Mouse (Mus musculus) erythroblast, embryonic 14.5 days (primary cell): ENCODE data around the gene Fzd7. TPM values are rescaled to one million over a fixed set of nuclear protein-coding genes. Genes with fewer than 3 reads are reported as not detected.
A peak's percentile ranks its signal among the peaks of the same experiment; 100 is the strongest.
"Not testable (repeated sequence)": the region's sequence is repeated elsewhere in the genome, so short reads cannot be mapped to it uniquely, and the experiment has no call there.

Source experiments
- H3K27me3 ChIP-seq: 2 replicates; pipeline ENCODE4 v1.6.1; 2012; ENCODE audit warnings: inconsistent platforms; ENCODE audit not compliant: control insufficient read depth
- H3K36me3 ChIP-seq: 2 replicates; pipeline ENCODE4 v1.6.1; 2012; ENCODE audit warnings: mild to moderate bottlenecking, inconsistent platforms; ENCODE audit not compliant: control insufficient read depth
- H3K4me1 ChIP-seq: 2 replicates; pipeline ENCODE4 v1.6.1; 2012; ENCODE audit warnings: inconsistent platforms; ENCODE audit not compliant: control insufficient read depth
- H3K4me3 ChIP-seq: replicated peaks from 2 replicates; pipeline ENCODE3; 2012; ENCODE audit warnings: moderate library complexity, mild to moderate bottlenecking, inconsistent platforms
- H3K9me3 ChIP-seq: 2 replicates; pipeline ENCODE4 v1.6.1; 2012; ENCODE audit warnings: low read length, inconsistent platforms, mixed read lengths; ENCODE audit not compliant: control insufficient read depth
- GATA1 ChIP-seq: IDR thresholded peaks from 2 replicates; pipeline ENCODE4 v1.6.1; 2012; ENCODE audit warnings: low read length, inconsistent platforms, mixed read lengths
- TAL1 ChIP-seq: IDR thresholded peaks from 3 replicates; pipeline ENCODE4 v1.6.1; 2012; ENCODE audit warnings: low read length, inconsistent platforms, mixed read lengths
- polyA plus RNA-seq: library from polyadenylated mRNA; stranded (reverse); fragments of >175 nt; gene quantifications from 2 replicates; pipeline ENCODE4 v1.2.3, GENCODE M21; 2012

Fzd7 gene
- 0.02 TPM in 2 replicates for polyA plus RNA-seq

DNA sequence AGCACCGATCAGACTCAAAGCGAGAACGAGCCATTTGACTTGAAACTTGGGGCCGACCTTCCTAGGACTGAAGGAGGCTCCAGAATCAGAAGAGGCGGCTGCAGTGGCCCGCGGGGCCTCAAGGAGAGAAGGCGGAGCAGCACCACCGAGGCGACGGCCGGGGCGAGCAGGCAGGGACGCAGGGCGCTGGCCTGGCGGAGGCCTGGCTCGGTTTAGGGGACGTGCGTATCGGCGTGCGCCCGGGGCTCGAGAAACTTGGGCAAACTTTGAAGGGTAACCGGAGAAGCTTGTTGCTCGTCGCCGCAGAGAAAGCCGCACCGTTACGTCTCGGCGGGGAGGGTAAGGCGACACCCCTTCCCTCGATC is at the start of gene Fzd7:
Gene Fzd7, plus strand, starts transcription at position 94 of the 365 bp plus-strand sequence.
- H3K27me3 ChIP-seq = peaks cover 38% of the 10 kb centered on the region
- no peaks in the 10 kb centered on the region for H3K9me3 ChIP-seq
- H3K4me3 ChIP-seq = peak within 1 kb of the TSS; percentile 68
- peaks cover 2% of the 10 kb centered on the region; the same call in 1 of the 2 replicates for H3K36me3 ChIP-seq
- H3K4me1 ChIP-seq = peaks cover 45% of the 10 kb centered on the region
- no peak for TF ChIP-seq TAL1
- no peak for TF ChIP-seq GATA1

DNA sequence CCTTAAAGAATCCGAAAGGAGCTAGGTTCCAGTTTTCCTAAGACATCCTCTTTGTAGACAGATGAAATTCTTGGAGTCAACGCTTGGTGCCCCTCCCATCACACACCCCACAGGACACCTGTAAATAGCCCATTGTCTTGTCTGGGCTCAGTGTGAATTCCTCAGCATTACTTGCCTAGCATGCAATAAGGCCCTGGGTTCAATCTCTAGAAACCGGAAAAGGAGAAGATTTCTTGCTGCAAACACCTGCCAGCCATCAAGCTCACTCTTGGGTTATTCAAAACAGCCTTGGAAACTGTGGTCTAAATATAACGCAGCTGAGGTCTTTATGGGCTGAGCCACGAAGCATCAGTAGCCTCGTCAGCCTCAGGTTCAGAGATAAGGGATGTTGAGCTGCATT is 48.9 kb upstream of the Fzd7 start:
- no peak for TF ChIP-seq GATA1
- no peak for TF ChIP-seq TAL1
- H3K4me3 ChIP-seq = no peak overlapping the region
- no peaks in the 10 kb centered on the region for H3K36me3 ChIP-seq

DNA sequence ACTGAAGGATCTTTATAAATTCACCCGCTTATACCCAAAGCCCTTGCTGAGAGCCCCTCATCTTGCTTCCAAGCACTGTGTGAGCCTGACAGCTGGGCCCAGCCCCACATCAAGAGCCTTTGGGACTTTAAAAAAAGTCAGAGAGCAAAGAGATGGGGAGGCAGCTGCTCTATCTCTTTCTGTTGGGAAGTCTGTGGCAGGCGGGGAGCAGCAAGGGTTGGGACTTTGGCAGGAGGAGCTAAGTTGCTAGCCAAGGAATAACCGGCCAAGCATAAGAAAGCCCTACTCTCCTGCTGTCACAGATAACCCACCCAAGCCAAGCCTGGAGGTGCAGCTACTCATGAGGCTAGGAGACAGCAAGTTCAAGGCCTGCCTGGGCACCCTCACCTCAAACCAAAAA is 48.2 kb upstream of the Fzd7 start:
- Histone ChIP-seq H3K4me3 (no peak overlapping the region), H3K4me1 (no peaks in the 10 kb centered on the region), H3K36me3 (no peaks in the 10 kb centered on the region), H3K9me3 (no peaks in the 10 kb centered on the region), H3K27me3 (no peaks in the 10 kb centered on the region)
- TF ChIP-seq TAL1 = no peak
- no peak for TF ChIP-seq GATA1

More for the DNA sequence above, 48.9 kb upstream of the Fzd7 start:
- no peaks in the 10 kb centered on the region for H3K4me1 ChIP-seq
- H3K27me3 ChIP-seq = no peaks in the 10 kb centered on the region
- no peaks in the 10 kb centered on the region for H3K9me3 ChIP-seq

DNA sequence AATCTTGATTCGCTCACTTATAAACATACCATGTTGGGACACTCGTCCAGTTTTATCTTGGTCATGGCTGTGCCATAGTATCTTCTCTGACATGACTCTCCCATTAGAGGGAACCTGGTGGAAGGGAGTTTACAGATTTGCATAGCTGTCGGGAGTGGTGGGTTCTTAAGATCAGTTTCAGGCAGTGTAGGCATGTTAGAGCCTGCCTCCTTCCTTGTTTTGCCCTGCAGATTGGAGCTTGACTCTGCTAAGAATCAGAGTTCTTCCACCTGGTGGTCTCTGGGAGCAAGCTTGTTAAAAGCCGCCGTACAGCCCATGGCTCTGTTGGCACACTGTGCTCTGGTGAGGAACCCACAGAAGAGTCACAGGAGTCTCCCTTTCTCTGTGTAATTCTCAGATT is 47.0 kb upstream of the Fzd7 start:
- Histone ChIP-seq H3K27me3 (no peaks in the 10 kb centered on the region), H3K36me3 (no peaks in the 10 kb centered on the region), H3K4me1 (no peaks in the 10 kb centered on the region), H3K9me3 (no peaks in the 10 kb centered on the region), H3K4me3 (no peak overlapping the region)
- TF ChIP-seq TAL1 (no peak), GATA1 (no peak)

DNA sequence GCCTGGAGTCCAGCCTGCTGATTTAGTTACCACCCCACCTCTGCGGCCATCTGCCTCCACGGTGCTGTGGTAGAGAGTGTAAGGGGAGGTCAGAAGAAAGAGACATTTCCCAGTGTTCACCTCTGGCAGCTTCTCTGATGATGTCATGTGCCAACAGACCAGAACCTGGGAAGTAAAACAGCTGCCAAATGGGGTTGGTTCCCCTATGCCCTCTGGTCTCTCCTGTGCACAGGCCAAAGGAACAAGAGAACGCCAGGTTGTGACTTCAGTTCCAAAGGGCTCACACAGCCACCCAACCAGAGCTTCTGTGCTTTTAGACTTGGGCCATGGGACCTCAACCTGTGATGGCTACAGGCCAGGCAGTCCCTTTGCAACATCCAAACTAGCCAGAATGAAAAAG is 45.9 kb upstream of the Fzd7 start:
- Histone ChIP-seq H3K4me3 (no peak overlapping the region), H3K9me3 (no peaks in the 10 kb centered on the region), H3K27me3 (no peaks in the 10 kb centered on the region), H3K4me1 (no peaks in the 10 kb centered on the region), H3K36me3 (no peaks in the 10 kb centered on the region)
- no peak for TF ChIP-seq TAL1
- no peak for TF ChIP-seq GATA1

DNA sequence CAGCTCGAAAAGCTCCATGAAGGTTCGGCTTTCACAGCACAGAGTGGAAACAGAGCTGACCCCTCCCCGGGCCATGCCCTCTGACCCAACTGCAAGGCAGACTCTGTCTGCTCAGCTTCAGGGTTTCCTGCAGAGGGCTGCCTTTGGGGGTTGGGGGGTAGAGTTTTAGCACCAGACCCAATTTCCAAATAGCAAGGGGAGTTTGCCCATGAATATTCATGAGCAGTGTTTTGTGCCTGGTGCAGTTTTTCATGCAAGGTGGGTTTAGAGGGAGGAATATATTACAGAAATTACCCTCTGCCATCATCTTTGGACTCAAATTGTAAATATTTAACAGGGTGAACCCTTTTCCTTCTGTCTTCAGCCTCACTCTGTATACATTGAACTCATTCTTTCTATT is 44.3 kb upstream of the Fzd7 start:
- no peak overlapping the region for H3K4me3 ChIP-seq
- no peaks in the 10 kb centered on the region for H3K27me3 ChIP-seq
- no peaks in the 10 kb centered on the region for H3K4me1 ChIP-seq
- H3K36me3 ChIP-seq = no peaks in the 10 kb centered on the region
- H3K9me3 ChIP-seq = no peaks in the 10 kb centered on the region
- no peak for TF ChIP-seq GATA1
- no peak for TF ChIP-seq TAL1

DNA sequence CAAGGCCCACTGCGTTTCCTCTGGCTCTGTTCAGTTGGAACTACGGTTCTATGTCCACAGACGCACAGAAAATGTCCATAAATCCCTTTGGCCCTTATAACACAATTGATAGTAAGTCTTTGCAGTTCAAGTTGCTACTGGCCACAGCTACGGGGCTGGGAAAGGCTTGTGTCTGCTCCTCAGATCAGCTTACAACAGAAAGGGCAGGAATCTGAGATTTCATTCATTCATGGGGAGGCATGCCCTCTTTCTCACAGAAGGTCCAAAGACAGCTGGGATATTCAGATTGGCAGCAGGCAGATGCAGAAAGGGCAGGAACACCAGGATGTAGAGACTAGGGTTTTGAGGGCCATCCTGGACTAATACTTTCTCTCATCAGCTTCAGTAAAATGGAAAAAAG is 43.9 kb upstream of the Fzd7 start:
- TF ChIP-seq TAL1 (no peak), GATA1 (no peak)
- Histone ChIP-seq H3K9me3 (no peaks in the 10 kb centered on the region), H3K36me3 (no peaks in the 10 kb centered on the region)

DNA sequence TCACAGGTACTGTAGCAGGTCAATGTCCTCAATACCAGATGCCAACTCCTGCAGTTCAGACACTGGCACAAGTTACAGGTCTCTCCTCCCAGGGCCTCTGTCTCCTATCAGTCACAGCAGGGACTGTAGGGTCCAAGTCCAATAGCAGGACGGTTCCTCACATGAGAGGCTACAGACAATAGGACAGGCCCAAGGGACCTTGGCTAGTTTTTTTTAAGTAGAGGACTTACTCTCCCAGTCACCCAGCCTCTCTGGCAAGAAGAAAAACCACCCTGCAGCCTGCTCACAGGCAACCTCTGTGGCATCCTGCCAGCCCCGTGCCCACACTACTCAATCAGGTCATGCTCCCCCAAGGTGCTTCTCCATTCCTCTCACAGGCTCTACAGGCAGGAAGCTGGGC is 43.0 kb upstream of the Fzd7 start:
- TF ChIP-seq TAL1 (no peak), GATA1 (no peak)
- Histone ChIP-seq H3K36me3 (no peaks in the 10 kb centered on the region), H3K4me1 (no peaks in the 10 kb centered on the region), H3K9me3 (no peaks in the 10 kb centered on the region), H3K27me3 (no peaks in the 10 kb centered on the region), H3K4me3 (no peak overlapping the region)

More for the DNA sequence above, 43.9 kb upstream of the Fzd7 start:
- Histone ChIP-seq H3K27me3 (no peaks in the 10 kb centered on the region), H3K4me3 (no peak overlapping the region), H3K4me1 (no peaks in the 10 kb centered on the region)

DNA sequence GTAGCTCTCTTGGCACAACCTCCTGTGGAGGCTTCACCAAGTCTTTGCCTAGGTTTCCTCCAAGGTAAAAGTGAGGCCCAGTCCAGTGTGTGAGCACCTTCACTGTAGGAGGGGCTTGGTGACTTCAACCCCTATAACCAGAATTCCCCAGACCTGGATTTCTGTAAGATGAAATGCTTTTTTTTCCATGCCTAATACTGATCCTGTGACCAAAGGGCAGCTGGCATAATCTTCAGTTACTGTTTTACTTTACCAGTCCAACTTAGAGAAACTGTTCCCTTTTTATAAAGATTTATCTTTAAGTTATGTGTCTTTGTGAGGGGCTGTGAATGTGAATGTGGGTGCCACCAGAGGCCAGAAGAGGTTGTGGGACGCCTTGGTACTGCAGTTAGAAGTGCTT is 42.3 kb upstream of the Fzd7 start:
- H3K4me1 ChIP-seq = no peaks in the 10 kb centered on the region
- no peaks in the 10 kb centered on the region for H3K27me3 ChIP-seq
- no peaks in the 10 kb centered on the region for H3K9me3 ChIP-seq
- no peaks in the 10 kb centered on the region for H3K36me3 ChIP-seq
- TF ChIP-seq GATA1 (no peak), TAL1 (no peak)
- no peak overlapping the region for H3K4me3 ChIP-seq

DNA sequence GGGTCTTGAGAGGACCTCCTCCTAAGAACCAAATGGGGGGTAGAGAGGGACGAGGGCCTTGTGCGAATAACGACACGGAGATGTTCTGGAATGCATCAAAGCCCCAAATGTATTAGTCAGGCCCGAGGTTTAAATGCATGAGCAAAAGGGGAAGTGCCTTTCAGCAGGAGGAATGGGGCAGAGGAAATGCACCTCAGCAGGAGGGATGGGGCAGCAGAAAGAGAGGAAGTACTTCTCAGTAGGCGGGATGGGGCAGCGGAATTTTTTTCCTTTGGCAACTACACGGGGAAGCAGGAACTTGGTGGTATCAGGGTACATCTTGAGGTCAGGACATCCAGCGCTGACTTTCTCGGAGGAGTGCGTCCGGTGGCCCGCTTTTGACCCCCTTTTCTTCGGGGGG is 39.5 kb upstream of the Fzd7 start:
- not testable (repeated sequence) for H3K4me3 ChIP-seq, H3K27me3 ChIP-seq, H3K9me3 ChIP-seq, H3K36me3 ChIP-seq, H3K4me1 ChIP-seq
